Mouse (Mus musculus) heart, adult 2 months (tissue): ENCODE data around the gene Ucp2. TPM values are rescaled to one million over a fixed set of nuclear protein-coding genes. Genes with fewer than 3 reads are reported as not detected.

Experiments used
- DNase-seq, 2 experiments: peaks; one replicate each; pipeline ENCODE4 v3.0.0; 2021
- H3K27ac ChIP-seq: fragments of 200-600 bp; 2 replicates; pipeline ENCODE4 v1.8.1; 2022
- H3K27me3 ChIP-seq: fragments of 200-500 bp; 2 replicates; pipeline ENCODE4 v1.6.1; 2012; ENCODE audit warnings: mild to moderate bottlenecking, low read length, inconsistent platforms, mixed read lengths; ENCODE audit not compliant: control insufficient read depth, insufficient read depth
- H3K36me3 ChIP-seq: fragments of 200-500 bp; 2 replicates; pipeline ENCODE4 v1.6.1; 2012; ENCODE audit warnings: low read length, inconsistent platforms; ENCODE audit not compliant: control insufficient read depth, insufficient read depth
- H3K4me1 ChIP-seq: fragments of 200-500 bp; 2 replicates; pipeline ENCODE4 v1.6.1; 2011; ENCODE audit warnings: low read length; ENCODE audit not compliant: control insufficient read depth, insufficient read depth
- H3K4me3 ChIP-seq: fragments of 200-600 bp; 2 replicates; pipeline ENCODE4 v1.8.1; 2022
- H3K79me2 ChIP-seq: fragments of 200-500 bp; replicated peaks from 2 replicates; pipeline ENCODE4 v1.6.1; 2012; ENCODE audit warnings: mild to moderate bottlenecking, inconsistent platforms, low read length, moderate library complexity, mixed read lengths; ENCODE audit not compliant: control insufficient read depth, insufficient read depth
- H3K9ac ChIP-seq: fragments of 200-500 bp; 2 replicates; pipeline ENCODE4 v1.6.1; 2012; ENCODE audit warnings: low read depth, mild to moderate bottlenecking, control low read depth, inconsistent platforms, low read length, mixed read lengths
- CTCF ChIP-seq: fragments of 200-600 bp; IDR thresholded peaks from 2 replicates; pipeline ENCODE4 v1.8.1; 2022; ENCODE audit warnings: antibody characterized with exemption, mild to moderate bottlenecking, moderate library complexity
- EP300 ChIP-seq: fragments of 200-500 bp; IDR thresholded peaks from 2 replicates; pipeline ENCODE4 v1.6.1; 2011; ENCODE audit warnings: low read depth, low read length, control low read depth; ENCODE audit not compliant: insufficient read depth
- POLR2A ChIP-seq: fragments of 200-500 bp; IDR thresholded peaks from 2 replicates; pipeline ENCODE4 v1.6.1; 2011; ENCODE audit warnings: mild to moderate bottlenecking, low read depth, low read length, control low read depth; ENCODE audit not compliant: insufficient read depth
- WGBS: fragments of 180-500 bp; shearing (Covaris S2); methylation state at CpG from one replicate; pipeline ENCODE4 v1.1.7; 2018; 5-methylcytosine and 5-hydroxymethylcytosine counted together
- intact Hi-C: fragments of 180-260 bp; cut with DNase I; formaldehyde crosslinking; loops from one replicate; pipeline ENCODE4 v1.15.1; 2025
- polyA plus RNA-seq: library from polyadenylated mRNA; depleted of rRNA; stranded (reverse); fragments of >200 nt; gene quantifications from 2 replicates; pipeline ENCODE4 v1.2.3, GENCODE M21; 2012
- total RNA-seq, 2 experiments: library from RNA; stranded (reverse); gene quantifications; 2 replicates each; pipeline ENCODE4 v1.2.3; 2021

Gene Ucp2
- total and polyA plus RNA-seq, 3 experiments, result 193 to 496 (median 245) TPM

DNA sequence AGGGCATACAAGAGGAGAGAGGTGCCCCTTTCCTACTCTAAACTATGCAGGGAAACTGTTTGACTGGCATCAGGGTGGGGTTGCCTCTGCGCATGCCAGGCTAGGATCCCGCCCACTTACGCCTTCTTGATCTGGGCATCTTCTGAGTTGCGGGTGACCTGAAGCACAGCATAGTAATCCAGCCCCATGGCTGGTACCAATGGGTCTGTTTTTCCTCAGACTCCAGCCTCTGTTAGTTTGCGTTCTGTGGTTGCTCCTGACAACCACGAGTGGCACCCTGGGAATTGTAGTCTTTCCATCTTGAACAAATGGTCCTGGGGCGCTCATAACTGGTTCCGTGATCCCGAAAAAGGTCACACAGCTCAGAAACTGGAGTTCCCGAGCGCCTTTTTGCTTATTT, 21.4 kb downstream of the Ucp2 start, which contains the start of gene Dnajb13:
Gene Dnajb13 (minus strand): TSS at position 388 of the 400 bp plus-strand sequence.
- H3K27ac ChIP-seq, result no peak within 1 kb of the TSS
- H3K9ac ChIP-seq, result no peak within 1 kb of the TSS
- H3K4me3 ChIP-seq, result no peak within 1 kb of the TSS
- 48% methylated on average over 11 of the region's 11 CpGs for WGBS
- TF ChIP-seq POLR2A (no peak), CTCF (no peak), EP300 (no peak)
- no peak for DNase-seq
- no peaks in the 10 kb centered on the region for H3K27me3 ChIP-seq
- H3K4me1 ChIP-seq, result no peaks in the 10 kb centered on the region
- intact Hi-C loops, result no loop called here
- H3K36me3 ChIP-seq, result no peaks in the 10 kb centered on the region
- H3K79me2 ChIP-seq, result no peaks in the 10 kb centered on the region

DNA sequence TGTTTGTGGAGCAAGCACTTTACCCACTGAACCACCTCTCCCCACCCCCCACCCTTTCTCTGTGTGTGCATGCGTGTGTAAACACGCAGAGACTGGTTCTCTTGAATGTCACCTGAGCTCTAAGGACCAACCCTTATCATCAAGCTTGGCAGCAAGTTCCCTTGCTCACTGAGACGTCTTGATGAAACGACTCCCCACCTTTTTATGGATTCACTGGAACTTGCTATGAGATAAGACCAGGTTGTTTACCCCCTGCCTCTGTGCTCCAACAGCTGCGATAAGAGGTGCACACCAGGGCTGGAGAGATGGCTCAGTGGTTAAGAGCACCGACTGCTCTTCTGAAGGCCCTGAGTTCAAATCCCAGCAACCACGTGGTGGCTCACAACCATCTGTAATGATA, 27.1 kb downstream of the Ucp2 start:
- no peaks in the 10 kb centered on the region for H3K27me3 ChIP-seq
- TF ChIP-seq EP300, result no peak
- TF ChIP-seq CTCF, result no peak
- TF ChIP-seq POLR2A, result no peak
- H3K4me1 ChIP-seq, result no peaks in the 10 kb centered on the region; the same call in 1 of the 2 replicates
- intact Hi-C loops, result loop anchor here (1.0 to 10.0 kb wide), 4 partner anchors 117 to 275 kb away; no protein-coding TSS in a partner anchor
- H3K9ac ChIP-seq, result no peak overlapping the region
- H3K36me3 ChIP-seq, result no peaks in the 10 kb centered on the region
- WGBS, result 57% methylated on average over 7 of the region's 7 CpGs
- DNase-seq, result no peak
- no peak overlapping the region for H3K27ac ChIP-seq
- no peak overlapping the region for H3K4me3 ChIP-seq
- no peaks in the 10 kb centered on the region for H3K79me2 ChIP-seq

DNA sequence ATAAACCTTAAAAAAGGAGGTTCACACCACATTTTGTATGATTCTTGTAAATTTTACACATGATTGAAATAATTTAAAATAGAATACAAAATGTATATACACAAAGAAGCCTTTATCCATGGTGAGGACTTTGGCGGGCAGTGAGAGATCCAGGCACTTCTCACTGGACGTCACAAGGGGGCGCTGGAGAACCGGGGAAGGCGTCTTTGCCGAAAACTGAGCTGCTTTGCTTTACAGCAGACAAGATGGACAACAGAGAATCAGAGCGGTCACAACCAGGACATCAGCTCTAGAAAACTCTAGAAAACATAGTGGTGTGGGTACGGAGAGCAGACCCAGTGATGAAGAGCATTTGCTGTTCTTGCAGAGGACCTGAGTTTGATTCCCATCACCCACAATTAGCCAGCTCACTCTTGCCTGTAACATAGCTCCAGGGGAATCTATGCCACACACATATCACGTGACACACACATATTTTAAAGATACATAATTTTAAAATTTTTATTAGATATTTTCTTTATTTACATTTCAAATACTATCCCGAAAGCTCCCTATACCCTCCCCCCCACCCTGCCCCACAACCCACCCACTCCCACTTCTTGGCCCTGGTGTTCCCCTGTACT, 27.6 kb downstream of the Ucp2 start:
- H3K36me3 ChIP-seq, result no peaks in the 10 kb centered on the region
- no peaks in the 10 kb centered on the region for H3K79me2 ChIP-seq
- no peak overlapping the region for H3K9ac ChIP-seq
- WGBS, result 16% methylated on average over 10 of the region's 10 CpGs
- no peak overlapping the region for H3K4me3 ChIP-seq
- H3K4me1 ChIP-seq, result no peaks in the 10 kb centered on the region; the same call in 1 of the 2 replicates
- H3K27me3 ChIP-seq, result no peaks in the 10 kb centered on the region
- TF ChIP-seq CTCF (0 out of 2 replicates have a peak, but pooled peaks have one; percentile 99), POLR2A (no peak), EP300 (peak; percentile 90)
- intact Hi-C loops, result loop anchor here (1.0 to 10.0 kb wide), 4 partner anchors 116 to 274 kb away; no protein-coding TSS in a partner anchor
- H3K27ac ChIP-seq, result no peak overlapping the region
- DNase-seq, result peak; percentile 75 to 88

DNA sequence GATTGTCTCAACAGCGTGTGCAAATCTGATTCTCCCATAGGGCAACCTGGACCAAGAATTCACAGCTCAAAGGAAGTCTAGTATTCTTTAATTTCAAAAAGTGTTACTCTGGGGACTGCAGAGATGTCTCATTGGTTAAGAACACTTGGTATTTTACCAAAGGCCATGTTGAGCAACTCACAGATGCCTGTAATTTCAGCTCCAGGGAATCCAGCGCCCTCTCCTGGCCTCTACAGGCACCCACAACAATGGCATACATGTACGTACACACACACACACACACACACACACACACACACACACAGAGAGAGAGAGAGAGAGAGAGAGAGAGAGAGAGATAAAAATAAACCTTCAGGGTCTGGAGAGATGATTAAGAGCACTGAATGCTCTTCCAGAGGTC, 29.1 kb downstream of the Ucp2 start:
- H3K4me1 ChIP-seq, result no peaks in the 10 kb centered on the region; the same call in 1 of the 2 replicates
- H3K79me2 ChIP-seq, result no peaks in the 10 kb centered on the region
- H3K4me3 ChIP-seq, result no peak overlapping the region
- TF ChIP-seq CTCF, result no peak
- TF ChIP-seq EP300, result no peak
- no peak for TF ChIP-seq POLR2A
- WGBS, result 59% methylated on average over 3 of the region's 3 CpGs
- H3K9ac ChIP-seq, result no peak overlapping the region
- H3K27me3 ChIP-seq, result no peaks in the 10 kb centered on the region
- no peak overlapping the region for H3K27ac ChIP-seq
- no peak for DNase-seq
- no peaks in the 10 kb centered on the region for H3K36me3 ChIP-seq
- intact Hi-C loops, result loop anchor here (10.0 kb wide), 1 partner anchor 273 kb away; no protein-coding TSS in a partner anchor

DNA sequence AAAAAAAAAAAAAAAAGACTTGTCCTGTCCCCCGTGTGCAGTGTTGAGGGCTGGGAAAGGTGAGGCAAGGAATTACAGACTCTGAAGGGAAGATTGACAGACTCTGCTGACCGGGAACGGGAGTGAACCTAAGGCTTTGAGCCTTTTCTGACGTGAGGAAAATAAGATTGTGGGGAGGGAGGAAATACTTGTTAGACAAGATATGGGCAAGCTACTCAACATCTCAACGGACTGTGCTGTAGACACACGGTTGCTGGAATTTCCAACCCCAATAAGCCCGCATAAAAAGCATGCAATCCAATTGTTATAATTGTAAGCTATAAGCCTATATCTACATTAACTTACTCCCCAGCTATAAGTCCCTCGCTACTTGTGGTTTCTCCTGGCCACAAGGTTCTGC, 31.5 kb downstream of the Ucp2 start:
- no peaks in the 10 kb centered on the region for H3K36me3 ChIP-seq
- no peak overlapping the region for H3K4me3 ChIP-seq
- H3K9ac ChIP-seq, result no peak overlapping the region
- no peaks in the 10 kb centered on the region; the same call in 1 of the 2 replicates for H3K4me1 ChIP-seq
- no peaks in the 10 kb centered on the region for H3K27me3 ChIP-seq
- WGBS, result 48% methylated on average over 8 of the region's 8 CpGs
- TF ChIP-seq POLR2A (no peak), CTCF (no peak), EP300 (no peak)
- intact Hi-C loops, result loop anchor here (10.0 kb wide), 1 partner anchor 270 kb away; no protein-coding TSS in a partner anchor
- no peaks in the 10 kb centered on the region for H3K79me2 ChIP-seq
- no peak for DNase-seq
- H3K27ac ChIP-seq, result no peak overlapping the region

DNA sequence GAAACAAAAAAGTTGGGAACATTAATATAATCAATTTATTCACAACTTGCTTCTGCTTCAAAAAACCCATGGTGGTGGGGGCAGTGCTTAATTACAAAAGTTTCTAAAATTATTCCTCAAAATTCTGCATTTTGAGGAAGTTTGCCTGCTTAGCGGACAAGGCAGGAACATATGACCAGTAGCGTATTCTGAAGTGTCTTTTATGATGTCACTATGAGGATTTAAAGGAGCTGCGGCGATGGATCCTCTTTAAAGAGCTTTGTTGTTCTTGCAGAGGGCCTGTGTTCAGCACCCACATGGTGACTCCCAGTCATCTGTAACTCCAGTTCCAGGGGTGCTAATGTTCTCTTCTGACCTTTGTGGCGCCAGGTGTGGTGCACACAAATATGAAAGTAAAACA, 37.6 kb downstream of the Ucp2 start:
- Histone ChIP-seq H3K36me3 (no peaks in the 10 kb centered on the region), H3K79me2 (no peaks in the 10 kb centered on the region), H3K4me1 (no peaks in the 10 kb centered on the region), H3K9ac (no peak overlapping the region), H3K4me3 (no peak overlapping the region), H3K27ac (no peak overlapping the region), H3K27me3 (no peaks in the 10 kb centered on the region)
- DNase-seq, result no peak
- TF ChIP-seq CTCF, result no peak
- TF ChIP-seq POLR2A, result no peak
- no peak for TF ChIP-seq EP300
- intact Hi-C loops, result no loop called here
- WGBS, result 91% methylated on average over 5 of the region's 5 CpGs
